Mouse (Mus musculus) CH12.LX (cell line): ENCODE measurements around the gene Tmem50b. TPM values are rescaled to one million over a fixed set of nuclear protein-coding genes. Genes with fewer than 3 reads are reported as not detected.

Experiments
- DNase-seq: peaks from one replicate; pipeline ENCODE4 v3.0.0-alpha.2; 2013; ENCODE audit errors: extremely low read depth
- H3K27ac ChIP-seq: 2 replicates; pipeline ENCODE4 v1.5.1; 2012; ENCODE audit warnings: low read depth, mild to moderate bottlenecking, control low read depth, moderate library complexity; ENCODE audit not compliant: insufficient read depth
- H3K27me3 ChIP-seq: replicated peaks from 2 replicates; pipeline ENCODE3; 2012; ENCODE audit warnings: inconsistent platforms
- H3K36me3 ChIP-seq, 2 experiments: replicated peaks in 1 of 2; 2 replicates each; pipeline versions ENCODE3 to v1.6.1; 2012; ENCODE audit warnings: inconsistent platforms in 1 of 2, low read length in 1 of 2, mild to moderate bottlenecking in 1 of 2, mixed read lengths in 1 of 2, moderate library complexity in 1 of 2; ENCODE audit not compliant: control insufficient read depth in 1 of 2, insufficient read depth in 1 of 2
- H3K4me1 ChIP-seq, 2 experiments: 2 replicates each; pipeline ENCODE4 v1.6.1; 2012; ENCODE audit warnings: inconsistent platforms in 1 of 2, moderate library complexity in 1 of 2; ENCODE audit not compliant: insufficient read depth in 2 of 2, control insufficient read depth in 1 of 2
- H3K4me2 ChIP-seq: 2 replicates; pipeline ENCODE4 v1.6.1; 2012; ENCODE audit warnings: low read depth, mild to moderate bottlenecking, control low read depth; ENCODE audit not compliant: poor library complexity, insufficient read depth, severe bottlenecking
- H3K4me3 ChIP-seq, 3 experiments: fragments of 150-350 bp in 1 of 3; sonication (generic) in 1 of 3; replicated peaks in 1 of 3; 2 replicates each; pipeline versions ENCODE3 to v1.5.1; 2011 to 2012; ENCODE audit warnings: low read depth in 2 of 3, low read length in 2 of 3, mild to moderate bottlenecking in 2 of 3, moderate library complexity in 2 of 3, control low read depth in 1 of 3, improper control_type of control experiment in 1 of 3, inconsistent platforms in 1 of 3, mixed read lengths in 1 of 3; ENCODE audit not compliant: poor library complexity in 1 of 3
- H3K79me2 ChIP-seq: replicated peaks from 2 replicates; pipeline ENCODE4 v1.6.1; 2012; ENCODE audit warnings: mild to moderate bottlenecking, moderate library complexity; ENCODE audit not compliant: control insufficient read depth, poor library complexity, insufficient read depth, severe bottlenecking; ENCODE audit errors: extremely low read depth
- H3K9ac ChIP-seq: 2 replicates; pipeline ENCODE4 v1.6.1; 2012; ENCODE audit warnings: low read depth, mild to moderate bottlenecking, control low read depth, moderate library complexity; ENCODE audit not compliant: insufficient read depth
- H3K9me3 ChIP-seq: replicated peaks from 2 replicates; pipeline ENCODE3; 2012; ENCODE audit warnings: low read length, inconsistent platforms, mixed read lengths
- BHLHE40 ChIP-seq: IDR thresholded peaks from 2 replicates; pipeline ENCODE4 v1.6.1; 2011; ENCODE audit warnings: mild to moderate bottlenecking, low read depth, low read length, improper control_type of control experiment
- CHD1 ChIP-seq: IDR thresholded peaks from 2 replicates; pipeline ENCODE4 v1.6.1; 2012; ENCODE audit warnings: low read depth, low read length, improper control_type of control experiment, inconsistent platforms
- CHD2 ChIP-seq: IDR thresholded peaks from 2 replicates; pipeline ENCODE4 v1.6.1; 2011; ENCODE audit warnings: low read length, improper control_type of control experiment
- CTCF ChIP-seq, 2 experiments: IDR thresholded peaks in 1 of 2; conservative IDR thresholded peaks in 1 of 2; 2 replicates each; pipeline ENCODE4 v1.5.1; 2011 to 2012; ENCODE audit warnings: low read depth in 2 of 2, low read length in 2 of 2, improper control_type of control experiment in 1 of 2, inconsistent platforms in 1 of 2, mild to moderate bottlenecking in 1 of 2, moderate library complexity in 1 of 2
- E2F4 ChIP-seq: IDR thresholded peaks from 2 replicates; pipeline ENCODE4 v1.6.1; 2011; ENCODE audit warnings: low read depth, low read length, improper control_type of control experiment; ENCODE audit not compliant: insufficient replicate concordance
- ELF1 ChIP-seq: IDR thresholded peaks from 2 replicates; pipeline ENCODE4 v1.6.1; 2014; ENCODE audit warnings: low read depth, mild to moderate bottlenecking, inconsistent platforms, low read length, improper control_type of control experiment
- EP300 ChIP-seq: IDR thresholded peaks from 2 replicates; pipeline ENCODE4 v1.6.1; 2011; ENCODE audit warnings: low read length, improper control_type of control experiment
- ETS1 ChIP-seq: conservative IDR thresholded peaks from 2 replicates; pipeline ENCODE4 v1.6.1; 2012; ENCODE audit warnings: low read depth, mild to moderate bottlenecking, inconsistent platforms, low read length, improper control_type of control experiment, moderate library complexity
- GABPA ChIP-seq: IDR thresholded peaks from 2 replicates; pipeline ENCODE4 v1.6.1; 2012; ENCODE audit warnings: low read depth, low read length, improper control_type of control experiment, inconsistent platforms; ENCODE audit not compliant: insufficient replicate concordance
- HCFC1 ChIP-seq: IDR thresholded peaks from 2 replicates; pipeline ENCODE4 v1.6.1; 2012; ENCODE audit warnings: low read depth, mild to moderate bottlenecking, inconsistent platforms, low read length, improper control_type of control experiment
- IRF4 ChIP-seq: IDR thresholded peaks from 2 replicates; pipeline ENCODE4 v1.6.1; 2014; ENCODE audit warnings: low read depth, mild to moderate bottlenecking, inconsistent platforms, low read length, improper control_type of control experiment
- JUN ChIP-seq: IDR thresholded peaks from 2 replicates; pipeline ENCODE4 v1.6.1; 2011; ENCODE audit warnings: low read depth, mild to moderate bottlenecking, low read length, improper control_type of control experiment, moderate library complexity; ENCODE audit not compliant: insufficient read depth
- KAT2A ChIP-seq: IDR thresholded peaks from 2 replicates; pipeline ENCODE4 v1.6.1; 2012; ENCODE audit warnings: low read length, improper control_type of control experiment, inconsistent platforms; ENCODE audit not compliant: insufficient replicate concordance
- MAFK ChIP-seq: IDR thresholded peaks from 2 replicates; pipeline ENCODE4 v1.6.1; 2011; ENCODE audit warnings: low read length, improper control_type of control experiment; ENCODE audit not compliant: insufficient replicate concordance
- MAZ ChIP-seq: IDR thresholded peaks from 2 replicates; pipeline ENCODE4 v1.6.1; 2012; ENCODE audit warnings: low read depth, mild to moderate bottlenecking, inconsistent platforms, low read length, improper control_type of control experiment, moderate library complexity
- MXI1 ChIP-seq: IDR thresholded peaks from 2 replicates; pipeline ENCODE4 v1.6.1; 2011; ENCODE audit warnings: mild to moderate bottlenecking, low read depth, low read length, improper control_type of control experiment
- MYC ChIP-seq: IDR thresholded peaks from 2 replicates; pipeline ENCODE4 v1.6.1; 2011; ENCODE audit warnings: low read depth, mild to moderate bottlenecking, improper control_type of control experiment, low read length
- NELFE ChIP-seq: IDR thresholded peaks from 2 replicates; pipeline ENCODE4 v1.6.1; 2011; ENCODE audit warnings: low read depth, low read length, improper control_type of control experiment
- NRF1 ChIP-seq: IDR thresholded peaks from 2 replicates; pipeline ENCODE4 v1.6.1; 2014; ENCODE audit warnings: low read depth, mild to moderate bottlenecking, inconsistent platforms, low read length, improper control_type of control experiment, moderate library complexity
- PAX5 ChIP-seq: IDR thresholded peaks from 2 replicates; pipeline ENCODE4 v1.6.1; 2012; ENCODE audit warnings: low read length, inconsistent platforms, mixed read lengths
- POLR2AphosphoS2 ChIP-seq: IDR thresholded peaks from 2 replicates; pipeline ENCODE4 v1.6.1; 2011; ENCODE audit warnings: low read depth, low read length, improper control_type of control experiment
- RAD21 ChIP-seq: IDR thresholded peaks from 2 replicates; pipeline ENCODE4 v1.6.1; 2011; ENCODE audit warnings: low read depth, mild to moderate bottlenecking, low read length, improper control_type of control experiment, moderate library complexity
- RCOR1 ChIP-seq: conservative IDR thresholded peaks from 2 replicates; pipeline ENCODE4 v1.6.1; 2012; ENCODE audit warnings: low read depth, mild to moderate bottlenecking, inconsistent platforms, low read length, improper control_type of control experiment
- SMC3 ChIP-seq: IDR thresholded peaks from 2 replicates; pipeline ENCODE4 v1.6.1; 2011; ENCODE audit warnings: low read depth, low read length, improper control_type of control experiment
- TCF12 ChIP-seq: IDR thresholded peaks from 2 replicates; pipeline ENCODE4 v1.6.1; 2014; ENCODE audit warnings: low read depth, mild to moderate bottlenecking, inconsistent platforms, low read length, improper control_type of control experiment
- UBTF ChIP-seq: IDR thresholded peaks from 2 replicates; pipeline ENCODE4 v1.6.1; 2012; ENCODE audit warnings: low read depth, mild to moderate bottlenecking, inconsistent platforms, low read length, improper control_type of control experiment, moderate library complexity
- USF1 ChIP-seq: IDR thresholded peaks from 2 replicates; pipeline ENCODE4 v1.6.1; 2014; ENCODE audit warnings: low read depth, mild to moderate bottlenecking, inconsistent platforms, low read length, improper control_type of control experiment
- USF2 ChIP-seq: conservative IDR thresholded peaks from 2 replicates; pipeline ENCODE4 v1.6.1; 2011; ENCODE audit warnings: low read depth, low read length, improper control_type of control experiment
- ZC3H11A ChIP-seq: IDR thresholded peaks from 2 replicates; pipeline ENCODE4 v1.6.1; 2012; ENCODE audit warnings: low read depth, mild to moderate bottlenecking, inconsistent platforms, low read length, improper control_type of control experiment
- ZKSCAN1 ChIP-seq: IDR thresholded peaks from 2 replicates; pipeline ENCODE4 v1.6.1; 2012; ENCODE audit warnings: low read depth, inconsistent platforms, low read length, improper control_type of control experiment, borderline replicate concordance
- ZMIZ1 ChIP-seq: IDR thresholded peaks from 2 replicates; pipeline ENCODE4 v1.6.1; 2012; ENCODE audit warnings: low read depth, mild to moderate bottlenecking, inconsistent platforms, low read length, improper control_type of control experiment
- ZNF384 ChIP-seq: IDR thresholded peaks from 2 replicates; pipeline ENCODE4 v1.6.1; 2012; ENCODE audit warnings: low read depth, low read length, improper control_type of control experiment, inconsistent platforms
- dilution Hi-C: fragments of 300-500 bp; cut with MboI; formaldehyde crosslinking; loops from 2 replicates; pipeline ENCODE4 v1.14.3; 2020; ENCODE audit warnings: low sequenced_read_pairs; ENCODE audit not compliant: extremely low pct_unique_long_range_greater_than_20kb, extremely low pct_ligation_motif_present
- in situ Hi-C: fragments of 300-500 bp; cut with MboI; formaldehyde crosslinking; loops from 3 replicates; pipeline ENCODE4 v1.14.3; 2019; ENCODE audit warnings: low sequenced_read_pairs, low pct_ligation_motif_present, low pct_unique_long_range_greater_than_20kb, mixed read lengths
- polyA plus RNA-seq: library from polyadenylated mRNA; unstranded; fragments of >175 nt; gene quantifications from 2 replicates; pipeline ENCODE4 v1.2.1, GENCODE M21; 2012; ENCODE audit warnings: low read depth; ENCODE audit not compliant: insufficient read length
- total RNA-seq, 2 experiments: library from RNA; depleted of rRNA; stranded (reverse); fragments of 300-350 nt in 1 of 2; fragments of >200 nt in 1 of 2; gene quantifications; 2 replicates each; pipeline ENCODE4 v1.2.3; 2012 to 2014

Gene Tmem50b
- total and polyA plus RNA-seq, 3 experiments = 6.1 to 15.9 (median 12.7) TPM

- TF ChIP-seq PAX5 (no peak), CTCF (conservative IDR thresholded peaks at IDR 0.05 in 1 of 2, IDR thresholded peaks at IDR 0.05 in 1 of 2; ENCODE audit: low read depth in 2 of 2, low read length in 2 of 2) (no peak), NELFE (peak; percentile 96), POLR2AphosphoS2 (peak; percentile 94; the same call in 1 of the 2 replicates), ZKSCAN1 (no peak), MXI1 (peak; percentile 85), RCOR1 (no peak), E2F4 (peak; percentile 76; the same call in 1 of the 2 replicates)
Observed at GRCm38 (mm10) chr16:91646681-91647419, 49.2 kb upstream of the Tmem50b start, which contains the start of gene Gart (continued).

- in situ Hi-C loops (no loop called here), dilution Hi-C loops (no loop called here)
- peak overlapping the region; percentile 88 for H3K9ac ChIP-seq
- peak overlapping the region; percentile 84 for H3K4me2 ChIP-seq
- peaks cover 21 to 44% of the 10 kb centered on the region in 2 experiments for H3K36me3 ChIP-seq
- H3K4me1 ChIP-seq = peaks cover 0 to 41% of the 10 kb centered on the region in 2 experiments; a peak in 2 of 4 replicates
- H3K9me3 ChIP-seq = no peaks in the 10 kb centered on the region
- peaks cover 78% of the 10 kb centered on the region for H3K79me2 ChIP-seq
- 0 out of 2 replicates have a peak overlapping the region, but pooled peaks have one; percentile 24 for H3K27ac ChIP-seq
- peak; percentile 84 for DNase-seq
- H3K27me3 ChIP-seq = no peaks in the 10 kb centered on the region
- H3K4me3 ChIP-seq = peak overlapping the region; percentile 69 to 87 (median 74)
- TF ChIP-seq E2F4 (0 out of 2 replicates have a peak, but pooled peaks have one; percentile 28), PAX5 (no peak), MYC (peak; percentile 98), UBTF (no peak), NELFE (0 out of 2 replicates have a peak, but pooled peaks have one; percentile 35), BHLHE40 (peak; percentile 91), MAZ (peak; percentile 66; the same call in 1 of the 2 replicates), MAFK (no peak), SMC3 (peak; percentile 44), USF2 (0 out of 2 replicates have a peak, but pooled peaks have one; percentile 12), TCF12 (peak; percentile 44; the same call in 1 of the 2 replicates), RAD21 (peak; percentile 27), ELF1 (peak; percentile 86), ZMIZ1 (no peak), USF1 (no peak), EP300 (peak; percentile 25; the same call in 1 of the 2 replicates), GABPA (no peak), ZC3H11A (no peak), ETS1 (0 out of 2 replicates have a peak, but pooled peaks have one; percentile 40), KAT2A (0 out of 2 replicates have a peak, but pooled peaks have one; percentile 25), IRF4 (no peak; the same call in 1 of the 2 replicates), CHD2 (peak; percentile 2; the same call in 1 of the 2 replicates), ZNF384 (no peak), POLR2AphosphoS2 (no peak; the same call in 1 of the 2 replicates), CTCF (conservative IDR thresholded peaks at IDR 0.05 in 1 of 2, IDR thresholded peaks at IDR 0.05 in 1 of 2; ENCODE audit: low read depth in 2 of 2, low read length in 2 of 2) (peak in 1 of 2 experiments; percentile 63; a peak in 2 of 4 replicates), JUN (no peak), CHD1 (peak; percentile 87), NRF1 (no peak), HCFC1 (peak; percentile 60; the same call in 1 of the 2 replicates)
Observed at GRCm38 (mm10) chr16:91645995-91646602, 48.5 kb upstream of the Tmem50b start.
